Mouse (Mus musculus) ES-Bruce4 (cell line): ENCODE measurements around the gene Rpl10a. TPM values are rescaled to one million over a fixed set of nuclear protein-coding genes. Genes with fewer than 3 reads are reported as not detected.

Experiments
- H3K27ac ChIP-seq: 2 replicates; pipeline ENCODE4 v1.5.1; 2012; ENCODE audit warnings: low read length, inconsistent platforms; ENCODE audit not compliant: insufficient read depth
- H3K27me3 ChIP-seq: 2 replicates; pipeline ENCODE4 v1.6.1; 2012; ENCODE audit warnings: mild to moderate bottlenecking, low read length, inconsistent platforms; ENCODE audit not compliant: control insufficient read depth, poor library complexity, insufficient read depth, severe bottlenecking
- H3K36me3 ChIP-seq: 2 replicates; pipeline ENCODE4 v1.6.1; 2012; ENCODE audit warnings: inconsistent platforms, mild to moderate bottlenecking, low read length, moderate library complexity; ENCODE audit not compliant: control insufficient read depth, poor library complexity, insufficient read depth, severe bottlenecking
- H3K4me1 ChIP-seq: one replicate; pipeline ENCODE4 v1.8.1; 2011; ENCODE audit warnings: low read length; ENCODE audit not compliant: control insufficient read depth, insufficient read depth
- H3K4me3 ChIP-seq: 2 replicates; pipeline ENCODE4 v1.5.1; 2011; ENCODE audit warnings: low read depth, mild to moderate bottlenecking, low read length
- H3K9ac ChIP-seq: 2 replicates; pipeline ENCODE4 v1.6.1; 2012; ENCODE audit warnings: low read depth, mild to moderate bottlenecking, inconsistent platforms; ENCODE audit not compliant: poor library complexity, severe bottlenecking
- H3K9me3 ChIP-seq: replicated peaks from 2 replicates; pipeline ENCODE4 v1.6.1; 2012; ENCODE audit warnings: mild to moderate bottlenecking, low read length, inconsistent platforms; ENCODE audit not compliant: control insufficient read depth, poor library complexity, insufficient read depth, severe bottlenecking
- CTCF ChIP-seq: IDR thresholded peaks from one replicate; pipeline ENCODE4 v1.8.1; 2011; ENCODE audit warnings: low read depth, low read length
- EP300 ChIP-seq: IDR thresholded peaks from 2 replicates; pipeline ENCODE4 v1.6.1; 2011; ENCODE audit warnings: low read depth, low read length; ENCODE audit not compliant: insufficient read depth
- POLR2A ChIP-seq: IDR thresholded peaks from one replicate; pipeline ENCODE4 v1.8.1; 2011; ENCODE audit warnings: low read length; ENCODE audit not compliant: insufficient read depth
- polyA plus RNA-seq: library from polyadenylated mRNA; stranded (reverse); fragments of >200 nt; gene quantifications from 2 replicates; pipeline ENCODE4 v1.2.4, GENCODE M21; 2011; ENCODE audit warnings: low read depth; ENCODE audit not compliant: missing spikeins, insufficient read depth, insufficient read length

Rpl10a gene
- polyA plus RNA-seq, 1 experiment: 1,875 TPM

GRCm38 (mm10) chr17:28331241-28332112 is 3.2 kb downstream of the Rpl10a start:
- Histone ChIP-seq H3K9me3 (no peaks in the 10 kb centered on the region), H3K27ac (peak overlapping the region; percentile 12), H3K36me3 (peaks cover 30% of the 10 kb centered on the region), H3K4me1 (peaks cover 13% of the 10 kb centered on the region), H3K9ac (no peak overlapping the region), H3K27me3 (no peaks in the 10 kb centered on the region), H3K4me3 (0 out of 2 replicates have a peak overlapping the region, but pooled peaks have one; percentile 3)
- TF ChIP-seq POLR2A (no peak), CTCF (no peak), EP300 (no peak)

DNA sequence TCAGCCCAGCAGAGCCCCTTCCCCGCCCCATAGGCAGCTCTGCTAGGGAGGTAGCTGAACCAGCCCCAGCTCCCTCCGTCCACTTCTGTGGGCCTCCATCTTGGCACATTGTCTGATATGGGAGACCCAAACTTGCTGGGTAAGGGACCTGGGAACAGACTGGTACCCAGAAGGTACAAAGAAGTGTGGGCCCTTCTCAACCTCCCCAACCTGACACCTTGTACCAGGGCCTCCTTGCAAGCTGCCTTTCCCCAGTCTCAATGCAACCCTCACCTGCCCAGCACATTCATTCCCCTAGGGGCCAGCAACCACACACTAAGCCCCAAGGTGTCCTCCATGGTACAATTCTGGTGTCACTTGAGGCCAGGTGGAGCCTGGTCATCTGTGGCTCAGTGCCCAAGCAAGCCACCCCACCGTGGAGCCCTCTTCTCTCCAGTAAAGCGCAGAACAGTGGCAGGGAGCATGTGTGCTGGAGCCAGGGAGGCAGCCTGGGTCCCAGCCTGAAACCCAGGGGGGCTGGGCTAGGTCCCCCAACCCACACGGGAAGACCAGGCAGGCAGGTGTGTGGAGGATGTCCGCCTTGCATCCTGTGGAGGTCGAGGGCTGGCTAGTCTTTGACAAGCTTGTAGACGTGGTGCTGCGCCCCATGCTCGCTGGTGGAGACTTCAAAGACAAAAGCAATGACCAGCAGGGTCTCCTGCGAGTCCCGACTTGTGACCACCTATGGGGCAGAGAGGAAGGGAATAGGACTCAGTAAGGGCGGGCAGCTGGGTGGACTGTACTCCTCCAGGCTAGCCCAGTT is 4.0 kb downstream of the Rpl10a start:
- peaks cover 30% of the 10 kb centered on the region for H3K36me3 ChIP-seq
- H3K4me1 ChIP-seq: peaks cover 12% of the 10 kb centered on the region
- no peak overlapping the region for H3K4me3 ChIP-seq
- no peaks in the 10 kb centered on the region for H3K9me3 ChIP-seq
- no peak overlapping the region for H3K27ac ChIP-seq
- no peak for TF ChIP-seq POLR2A
- TF ChIP-seq CTCF: no peak
- TF ChIP-seq EP300: no peak
- H3K9ac ChIP-seq: no peak overlapping the region
- H3K27me3 ChIP-seq: no peaks in the 10 kb centered on the region

DNA sequence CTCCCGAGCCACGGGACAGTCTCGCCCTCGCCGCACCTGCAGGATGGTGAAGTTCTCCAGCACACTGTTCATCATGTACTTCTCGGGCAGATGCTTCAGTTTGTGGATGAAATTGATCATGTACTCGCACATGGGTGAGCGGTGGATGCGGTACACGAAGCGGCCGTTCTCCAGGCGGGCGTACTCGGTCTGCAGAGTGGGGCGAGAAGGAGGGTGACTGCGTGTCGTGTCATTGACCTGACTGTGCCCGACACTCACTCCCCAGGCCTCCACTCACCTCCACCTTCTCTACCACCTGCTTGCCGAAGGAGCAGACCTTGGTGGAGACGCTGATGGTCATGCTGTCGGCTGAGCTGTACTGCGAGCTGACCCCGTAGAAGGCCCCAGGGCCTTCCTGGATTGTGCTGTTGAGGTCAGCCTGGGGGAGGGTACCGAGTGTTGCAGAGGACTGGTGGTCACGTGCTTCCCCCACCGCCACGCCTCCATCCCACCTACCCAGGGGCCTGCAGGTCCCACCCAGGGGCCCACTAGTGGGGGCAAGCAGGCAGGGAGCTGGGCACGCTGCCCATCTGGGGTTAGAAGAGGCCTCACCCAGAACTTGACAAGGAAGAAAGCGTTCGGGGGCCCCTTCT is 4.8 kb downstream of the Rpl10a start:
- Histone ChIP-seq H3K36me3 (peaks cover 30% of the 10 kb centered on the region), H3K9ac (no peak overlapping the region), H3K4me1 (peaks cover 8% of the 10 kb centered on the region), H3K27me3 (no peaks in the 10 kb centered on the region), H3K9me3 (no peaks in the 10 kb centered on the region), H3K27ac (no peak overlapping the region), H3K4me3 (no peak overlapping the region)
- TF ChIP-seq POLR2A (no peak), CTCF (no peak), EP300 (no peak)

- Histone ChIP-seq H3K9me3 (no peaks in the 10 kb centered on the region), H3K36me3 (peaks cover 13% of the 10 kb centered on the region), H3K27ac (no peak overlapping the region), H3K27me3 (no peaks in the 10 kb centered on the region), H3K4me1 (peaks cover 8% of the 10 kb centered on the region), H3K9ac (no peak overlapping the region), H3K4me3 (no peak overlapping the region)
- TF ChIP-seq POLR2A: no peak
- no peak for TF ChIP-seq EP300
- TF ChIP-seq CTCF: no peak
Observed at GRCm38 (mm10) chr17:28335267-28335666, 7.0 kb downstream of the Rpl10a start.

DNA sequence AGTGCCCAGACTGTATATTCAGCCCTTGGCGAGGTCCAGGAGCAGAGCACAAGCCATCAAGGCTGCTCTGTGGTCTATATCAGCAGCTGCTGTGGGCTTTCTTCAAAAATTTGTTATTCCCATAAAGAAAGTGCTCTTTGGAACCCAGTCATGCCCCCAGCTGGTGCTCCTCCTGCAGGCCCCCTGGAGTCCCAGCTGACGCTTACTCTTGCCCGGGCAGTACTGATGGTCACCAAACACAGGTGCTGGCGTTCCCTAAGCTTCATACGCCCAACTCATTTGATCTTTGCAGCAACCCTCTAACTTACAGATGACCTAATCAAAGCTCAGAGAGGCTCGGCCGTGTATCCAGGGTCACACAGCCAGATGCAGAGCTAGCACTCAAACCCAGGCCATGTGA is 9.3 kb downstream of the Rpl10a start:
- Histone ChIP-seq H3K9ac (no peak overlapping the region), H3K4me3 (no peak overlapping the region), H3K9me3 (no peaks in the 10 kb centered on the region), H3K27me3 (no peaks in the 10 kb centered on the region), H3K27ac (no peak overlapping the region), H3K4me1 (peaks cover 5% of the 10 kb centered on the region), H3K36me3 (no peaks in the 10 kb centered on the region)
- no peak for TF ChIP-seq EP300
- TF ChIP-seq CTCF: no peak
- TF ChIP-seq POLR2A: no peak
